Mouse (Mus musculus) thymus, adult 2 months (tissue): ENCODE results near the gene Taf1b. TPM values are rescaled to one million over a fixed set of nuclear protein-coding genes. Genes with fewer than 3 reads are reported as not detected.

ENCODE experiments used
- DNase-seq: peaks from one replicate; pipeline ENCODE4 v3.0.0; 2021
- H3K27ac ChIP-seq: fragments of 200-500 bp; 2 replicates; pipeline ENCODE4 v1.5.1; 2012; ENCODE audit warnings: low read length, control low read depth; ENCODE audit not compliant: control insufficient read depth, insufficient read depth
- H3K27me3 ChIP-seq: fragments of 200-500 bp; 2 replicates; pipeline ENCODE4 v1.6.1; 2012; ENCODE audit warnings: mild to moderate bottlenecking, low read length, moderate library complexity, mixed read lengths; ENCODE audit not compliant: control insufficient read depth, insufficient read depth
- H3K36me3 ChIP-seq: fragments of 200-500 bp; 2 replicates; pipeline ENCODE4 v1.6.1; 2012; ENCODE audit warnings: mild to moderate bottlenecking, low read length, moderate library complexity; ENCODE audit not compliant: control insufficient read depth, insufficient read depth
- H3K4me1 ChIP-seq: fragments of 200-500 bp; replicated peaks from 2 replicates; pipeline ENCODE4 v1.6.1; 2012; ENCODE audit warnings: low read length; ENCODE audit not compliant: control insufficient read depth, insufficient read depth
- H3K4me3 ChIP-seq: fragments of 200-500 bp; 2 replicates; pipeline ENCODE4 v1.5.1; 2012; ENCODE audit warnings: mild to moderate bottlenecking, low read length, control low read depth, moderate library complexity; ENCODE audit not compliant: control insufficient read depth, insufficient read depth
- CTCF ChIP-seq: fragments of 200-500 bp; IDR thresholded peaks from 2 replicates; pipeline ENCODE4 v1.5.1; 2012; ENCODE audit warnings: mild to moderate bottlenecking, control low read depth, low read length, moderate library complexity, borderline replicate concordance; ENCODE audit not compliant: control insufficient read depth, poor library complexity, insufficient read depth; ENCODE audit errors: extremely low read depth
- POLR2A ChIP-seq: fragments of 200-500 bp; IDR thresholded peaks from 2 replicates; pipeline ENCODE4 v1.6.1; 2012; ENCODE audit warnings: mild to moderate bottlenecking, low read length, control low read depth, moderate library complexity; ENCODE audit not compliant: control insufficient read depth, poor library complexity, insufficient read depth; ENCODE audit errors: extremely low read depth
- WGBS: fragments of 180-500 bp; shearing (Covaris S2); methylation state at CpG from one replicate; pipeline ENCODE4 v1.1.7; 2018; 5-methylcytosine and 5-hydroxymethylcytosine counted together
- polyA plus RNA-seq: library from polyadenylated mRNA; depleted of rRNA; stranded (reverse); fragments of >200 nt; gene quantifications from 2 replicates; pipeline ENCODE4 v1.2.3, GENCODE M21; 2012

Gene Taf1b
- polyA plus RNA-seq, 1 experiment: 13.2 TPM

GRCm38 (mm10) chr12:24548885-24549284, 50.7 kb downstream of the Taf1b start:
- no peak for TF ChIP-seq CTCF
- TF ChIP-seq POLR2A: no peak
- DNase-seq: no peak
- H3K27me3 ChIP-seq: no peaks in the 10 kb centered on the region
- no peak overlapping the region for H3K4me3 ChIP-seq
- no peaks in the 10 kb centered on the region for H3K4me1 ChIP-seq
- 97% methylated on average over 6 of the region's 6 CpGs for WGBS
- peaks cover 13% of the 10 kb centered on the region for H3K36me3 ChIP-seq
- H3K27ac ChIP-seq: no peak overlapping the region

GRCm38 (mm10) chr12:24552531-24552930, 54.4 kb downstream of the Taf1b start:
- H3K4me3 ChIP-seq: no peak overlapping the region
- H3K27ac ChIP-seq: no peak overlapping the region
- WGBS: 94% methylated on average over 2 of the region's 2 CpGs
- TF ChIP-seq CTCF (no peak), POLR2A (no peak)
- peaks cover 18% of the 10 kb centered on the region for H3K36me3 ChIP-seq
- DNase-seq: no peak
- no peaks in the 10 kb centered on the region for H3K27me3 ChIP-seq
- no peaks in the 10 kb centered on the region for H3K4me1 ChIP-seq

GRCm38 (mm10) chr12:24555976-24556375, 57.8 kb downstream of the Taf1b start:
- no peak for DNase-seq
- WGBS: 95% methylated on average over 8 of the region's 8 CpGs
- TF ChIP-seq POLR2A: no peak
- TF ChIP-seq CTCF: no peak

GRCm38 (mm10) chr12:24563395-24563960, 65.3 kb downstream of the Taf1b start:
- Histone ChIP-seq H3K4me3 (no peak overlapping the region), H3K36me3 (no peaks in the 10 kb centered on the region), H3K27me3 (no peaks in the 10 kb centered on the region), H3K27ac (no peak overlapping the region), H3K4me1 (no peaks in the 10 kb centered on the region)
- 92% methylated on average over 7 of the region's 7 CpGs for WGBS
- TF ChIP-seq CTCF (no peak), POLR2A (no peak)
- DNase-seq: no peak

More at GRCm38 (mm10) chr12:24555976-24556375, 57.8 kb downstream of the Taf1b start:
- no peaks in the 10 kb centered on the region for H3K27me3 ChIP-seq
- H3K27ac ChIP-seq: no peak overlapping the region
- H3K4me1 ChIP-seq: no peaks in the 10 kb centered on the region
- 0 out of 2 replicates have a peak, but pooled peaks cover 5% of the 10 kb centered on the region for H3K36me3 ChIP-seq
- no peak overlapping the region for H3K4me3 ChIP-seq

GRCm38 (mm10) chr12:24565311-24565710, 67.2 kb downstream of the Taf1b start:
- no peak for DNase-seq
- no peak overlapping the region for H3K4me3 ChIP-seq
- no peaks in the 10 kb centered on the region for H3K4me1 ChIP-seq
- H3K27ac ChIP-seq: no peak overlapping the region
- H3K27me3 ChIP-seq: no peaks in the 10 kb centered on the region
- TF ChIP-seq CTCF: no peak
- no peak for TF ChIP-seq POLR2A
- H3K36me3 ChIP-seq: no peaks in the 10 kb centered on the region
- 47% methylated on average over 6 of the region's 6 CpGs for whole genome bisulfite sequencing

GRCm38 (mm10) chr12:24567606-24568005, 69.4 kb downstream of the Taf1b start:
- no peak overlapping the region for H3K4me3 ChIP-seq
- WGBS: over 99% methylated on average over 3 of the region's 3 CpGs
- no peak for DNase-seq
- H3K27ac ChIP-seq: no peak overlapping the region
- no peaks in the 10 kb centered on the region; the same call in 1 of the 2 replicates for H3K4me1 ChIP-seq
- H3K27me3 ChIP-seq: no peaks in the 10 kb centered on the region
- no peak for TF ChIP-seq CTCF
- TF ChIP-seq POLR2A: no peak
- H3K36me3 ChIP-seq: no peaks in the 10 kb centered on the region

- Histone ChIP-seq H3K4me3 (peak within 1 kb of the TSS; percentile 62), H3K27me3 (no peaks in the 10 kb centered on the region), H3K4me1 (no peaks in the 10 kb centered on the region; the same call in 1 of the 2 replicates), H3K27ac (no peak within 1 kb of the TSS), H3K36me3 (no peaks in the 10 kb centered on the region)
- 4% methylated on average over 64 of the region's 64 CpGs for WGBS
- TF ChIP-seq POLR2A (no peak), CTCF (0 out of 2 replicates have a peak, but pooled peaks have one; percentile 56)
- peak; percentile 93 for DNase-seq
These were observed 73.6 kb downstream of the Taf1b start, which contains the start of gene Grhl1 for GRCm38 (mm10) chr12:24571523-24572392. Gene Grhl1 (plus strand): TSS chr12:24572283.
